Mouse (Mus musculus): Measurements from ENCODE around the gene Slc25a10. TPM values are rescaled to one million over a fixed set of nuclear protein-coding genes. Genes with fewer than 3 reads are reported as not detected.

Gene Slc25a10
- polyA plus RNA-seq (2012; rRNA removed), result 298 and 416 TPM in 2 replicates

GRCm38 (mm10) chr11:120491317-120492023 lies at the start of gene Slc25a10:
Slc25a10 (plus strand) TSS chr11:120491840.
- no peaks in the 10 kb centered on the region for H3K27me3 ChIP-seq (ENCODE audit: control insufficient read depth, insufficient read depth, low read length)
- peak within 1 kb of the TSS; percentile 88 for H3K4me3 ChIP-seq (ENCODE audit: low read depth, low read length)
- peaks cover 30% of the 10 kb centered on the region for H3K4me1 ChIP-seq (ENCODE audit: control insufficient read depth, insufficient read depth, insufficient read length, low read length)
- H3K27ac ChIP-seq (ENCODE audit: insufficient read depth, low read depth, low read length), result peak within 1 kb of the TSS; percentile 94
- WGBS, result under 1% methylated on average over 35 of the region's 35 CpGs
- peaks cover 45% of the 10 kb centered on the region for H3K36me3 ChIP-seq (ENCODE audit: control insufficient read depth, insufficient read depth, low read length)
- TF ChIP-seq POLR2A (IDR thresholded peaks at IDR 0.05; ENCODE audit: low read depth, low read length) (peak; percentile 73), CTCF (IDR thresholded peaks at IDR 0.05; ENCODE audit: extremely low read depth, insufficient read length, insufficient replicate concordance, low read depth, low read length) (no peak)

DNA sequence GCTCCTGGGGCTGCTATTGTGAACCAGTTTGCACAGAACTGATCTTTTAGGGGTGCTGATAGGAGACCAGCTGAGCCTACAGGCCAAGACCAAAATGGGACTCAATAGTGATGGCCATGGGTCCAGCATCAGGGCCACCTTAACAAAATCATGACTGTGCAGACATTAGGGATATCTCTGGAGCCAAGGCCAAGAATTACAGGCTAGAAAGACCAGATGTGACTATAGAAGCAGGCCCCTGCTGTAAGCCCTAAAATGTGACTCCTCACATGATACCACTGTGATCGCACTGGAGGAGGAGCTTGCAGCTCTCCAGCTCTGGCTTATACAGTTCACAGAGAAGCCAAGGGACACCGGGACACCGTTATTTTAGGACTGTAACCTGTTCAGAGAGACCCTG lies 49.3 kb upstream of the Slc25a10 start, which contains the start of gene Tspan10:
Tspan10 (plus strand) TSS at position 301 of the 400 bp plus-strand sequence.
- no peak for TF ChIP-seq CTCF (IDR thresholded peaks at IDR 0.05; ENCODE audit: extremely low read depth, insufficient read length, insufficient replicate concordance, low read depth, low read length)
- no peak for TF ChIP-seq POLR2A (IDR thresholded peaks at IDR 0.05; ENCODE audit: low read depth, low read length)
- no peaks in the 10 kb centered on the region for H3K27me3 ChIP-seq (ENCODE audit: control insufficient read depth, insufficient read depth, low read length)
- no peak within 1 kb of the TSS for H3K4me3 ChIP-seq (ENCODE audit: low read depth, low read length)
- 90% methylated on average over 3 of the region's 3 CpGs for WGBS
- no peaks in the 10 kb centered on the region; the same call in 1 of the 2 replicates for H3K4me1 ChIP-seq (ENCODE audit: control insufficient read depth, insufficient read depth, insufficient read length, low read length)
- no peak within 1 kb of the TSS for H3K27ac ChIP-seq (ENCODE audit: insufficient read depth, low read depth, low read length)
- H3K36me3 ChIP-seq (ENCODE audit: control insufficient read depth, insufficient read depth, low read length), result no peaks in the 10 kb centered on the region

GRCm38 (mm10) chr11:120442765-120443280 lies 48.8 kb upstream of the Slc25a10 start:
- H3K36me3 ChIP-seq (ENCODE audit: control insufficient read depth, insufficient read depth, low read length), result no peaks in the 10 kb centered on the region
- H3K27ac ChIP-seq (ENCODE audit: insufficient read depth, low read depth, low read length), result no peak overlapping the region
- H3K27me3 ChIP-seq (ENCODE audit: control insufficient read depth, insufficient read depth, low read length), result no peaks in the 10 kb centered on the region
- no peaks in the 10 kb centered on the region; the same call in 1 of the 2 replicates for H3K4me1 ChIP-seq (ENCODE audit: control insufficient read depth, insufficient read depth, insufficient read length, low read length)
- WGBS, result 82% methylated on average over 3 of the region's 3 CpGs
- H3K4me3 ChIP-seq (ENCODE audit: low read depth, low read length), result no peak overlapping the region
- TF ChIP-seq POLR2A (IDR thresholded peaks at IDR 0.05; ENCODE audit: low read depth, low read length) (no peak), CTCF (IDR thresholded peaks at IDR 0.05; ENCODE audit: extremely low read depth, insufficient read length, insufficient replicate concordance, low read depth, low read length) (no peak)

GRCm38 (mm10) chr11:120444106-120444505 lies 47.5 kb upstream of the Slc25a10 start:
- Histone ChIP-seq H3K36me3 (ENCODE audit: control insufficient read depth, insufficient read depth, low read length) (no peaks in the 10 kb centered on the region), H3K4me1 (ENCODE audit: control insufficient read depth, insufficient read depth, insufficient read length, low read length) (0 out of 2 replicates have a peak, but pooled peaks cover 2% of the 10 kb centered on the region), H3K27ac (ENCODE audit: insufficient read depth, low read depth, low read length) (no peak overlapping the region), H3K27me3 (ENCODE audit: control insufficient read depth, insufficient read depth, low read length) (no peaks in the 10 kb centered on the region), H3K4me3 (ENCODE audit: low read depth, low read length) (no peak overlapping the region)
- WGBS, result 79% methylated on average over 6 of the region's 6 CpGs
- TF ChIP-seq CTCF (IDR thresholded peaks at IDR 0.05; ENCODE audit: extremely low read depth, insufficient read length, insufficient replicate concordance, low read depth, low read length) (no peak), POLR2A (IDR thresholded peaks at IDR 0.05; ENCODE audit: low read depth, low read length) (no peak)

GRCm38 (mm10) chr11:120445475-120445874 lies 46.2 kb upstream of the Slc25a10 start:
- H3K36me3 ChIP-seq (ENCODE audit: control insufficient read depth, insufficient read depth, low read length), result no peaks in the 10 kb centered on the region
- no peak for TF ChIP-seq POLR2A (IDR thresholded peaks at IDR 0.05; ENCODE audit: low read depth, low read length)
- no peak for TF ChIP-seq CTCF (IDR thresholded peaks at IDR 0.05; ENCODE audit: extremely low read depth, insufficient read length, insufficient replicate concordance, low read depth, low read length)
- WGBS, result 64% methylated on average over 3 of the region's 3 CpGs

DNA sequence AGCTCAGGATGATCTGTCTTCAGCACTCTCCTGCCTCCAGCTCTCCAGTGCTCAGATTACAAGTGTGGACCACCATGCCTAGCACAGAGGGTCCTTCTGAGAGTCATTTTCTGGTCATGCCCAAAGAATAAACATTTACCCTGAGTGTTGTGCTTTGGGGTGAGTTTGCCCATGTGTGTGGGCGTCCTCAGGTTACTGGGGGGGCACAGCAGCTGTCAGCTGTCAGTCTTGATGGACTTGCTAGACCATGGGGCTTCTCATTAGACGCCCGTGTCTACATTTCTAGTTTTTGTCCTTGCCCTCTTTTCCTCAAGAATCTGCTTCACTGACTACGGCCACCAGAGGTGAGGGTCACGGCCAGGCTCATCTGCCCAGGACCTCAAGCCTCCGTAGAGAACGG lies 44.5 kb upstream of the Slc25a10 start:
- 84% methylated on average over 7 of the region's 7 CpGs for WGBS
- H3K36me3 ChIP-seq (ENCODE audit: control insufficient read depth, insufficient read depth, low read length), result no peaks in the 10 kb centered on the region

More at GRCm38 (mm10) chr11:120445475-120445874, 46.2 kb upstream of the Slc25a10 start:
- Histone ChIP-seq H3K4me1 (ENCODE audit: control insufficient read depth, insufficient read depth, insufficient read length, low read length) (0 out of 2 replicates have a peak, but pooled peaks cover 2% of the 10 kb centered on the region), H3K4me3 (ENCODE audit: low read depth, low read length) (no peak overlapping the region), H3K27me3 (ENCODE audit: control insufficient read depth, insufficient read depth, low read length) (no peaks in the 10 kb centered on the region), H3K27ac (ENCODE audit: insufficient read depth, low read depth, low read length) (no peak overlapping the region)

GRCm38 (mm10) chr11:120452246-120452645 lies 39.4 kb upstream of the Slc25a10 start:
- Histone ChIP-seq H3K27me3 (ENCODE audit: control insufficient read depth, insufficient read depth, low read length) (no peaks in the 10 kb centered on the region), H3K27ac (ENCODE audit: insufficient read depth, low read depth, low read length) (no peak overlapping the region), H3K4me3 (ENCODE audit: low read depth, low read length) (no peak overlapping the region), H3K36me3 (ENCODE audit: control insufficient read depth, insufficient read depth, low read length) (no peaks in the 10 kb centered on the region; the same call in 1 of the 2 replicates), H3K4me1 (ENCODE audit: control insufficient read depth, insufficient read depth, insufficient read length, low read length) (peaks cover 6% of the 10 kb centered on the region; the same call in 1 of the 2 replicates)
- TF ChIP-seq CTCF (IDR thresholded peaks at IDR 0.05; ENCODE audit: extremely low read depth, insufficient read length, insufficient replicate concordance, low read depth, low read length) (no peak), POLR2A (IDR thresholded peaks at IDR 0.05; ENCODE audit: low read depth, low read length) (no peak)
- WGBS, result 78% methylated on average over 3 of the region's 3 CpGs

More for the DNA sequence above, 44.5 kb upstream of the Slc25a10 start:
- H3K4me3 ChIP-seq (ENCODE audit: low read depth, low read length), result no peak overlapping the region
- TF ChIP-seq CTCF (IDR thresholded peaks at IDR 0.05; ENCODE audit: extremely low read depth, insufficient read length, insufficient replicate concordance, low read depth, low read length) (no peak), POLR2A (IDR thresholded peaks at IDR 0.05; ENCODE audit: low read depth, low read length) (no peak)
- H3K27me3 ChIP-seq (ENCODE audit: control insufficient read depth, insufficient read depth, low read length), result no peaks in the 10 kb centered on the region
- no peak overlapping the region for H3K27ac ChIP-seq (ENCODE audit: insufficient read depth, low read depth, low read length)
- H3K4me1 ChIP-seq (ENCODE audit: control insufficient read depth, insufficient read depth, insufficient read length, low read length), result 0 out of 2 replicates have a peak, but pooled peaks cover 2% of the 10 kb centered on the region

Data from small intestine, adult 2 months (tissue).